ENCODE assay signal across 1 mouse cellular context in the genomic region with DNA sequence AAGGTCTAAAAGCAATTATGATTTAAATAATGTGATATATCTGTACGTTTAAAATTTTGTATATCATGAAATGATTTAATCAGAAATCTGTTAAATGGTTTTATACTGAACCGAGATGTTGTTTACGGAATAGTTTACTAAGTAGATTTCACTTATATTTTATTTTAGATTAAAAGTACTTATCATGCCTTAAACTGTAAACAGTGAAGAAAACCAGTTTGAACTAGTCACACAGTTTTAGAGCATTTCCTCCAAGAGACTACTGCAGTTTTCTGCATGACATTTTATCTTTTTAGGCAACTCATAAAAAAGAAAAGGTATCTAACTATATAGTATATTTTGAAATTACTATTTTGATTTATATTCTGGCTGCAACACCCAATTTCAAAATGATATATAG.
TF ChIP-seq lines count a peak whose summit lies in the region.

No protein-coding gene starts in this region.

TF ChIP-seq in CH12.LX, 34 proteins besides CTCF, POLR2A, EP300 and RAD21 (continued from another document):
- TF ChIP-seq TCF12 (IDR thresholded peaks at IDR 0.05; ENCODE audit: low read depth, low read length) (no peak), JUN (IDR thresholded peaks at IDR 0.05; ENCODE audit: insufficient read depth, low read depth, low read length) (no peak), BHLHE40 (IDR thresholded peaks at IDR 0.05; ENCODE audit: low read depth, low read length) (no peak)
